Mouse (Mus musculus) ES-E14 (cell line): ENCODE measurements around the gene Shbg. TPM values are rescaled to one million over a fixed set of nuclear protein-coding genes. Genes with fewer than 3 reads are reported as not detected.
"Not testable (repeated sequence)": the region's sequence is repeated elsewhere in the genome, so short reads cannot be mapped to it uniquely, and the experiment has no call there.

ENCODE experiments used
- DNase-seq: peaks from one replicate; pipeline ENCODE4 v3.0.0-alpha.2; 2013; ENCODE audit warnings: low read depth, low spot score
- H3K27ac ChIP-seq: 2 replicates; pipeline ENCODE4 v1.5.1; 2012; ENCODE audit warnings: low read depth, mild to moderate bottlenecking, low read length, moderate library complexity, mixed read lengths; ENCODE audit not compliant: poor library complexity, insufficient read depth, severe bottlenecking
- H3K36me3 ChIP-seq: 2 replicates; pipeline ENCODE4 v1.6.1; 2012; ENCODE audit warnings: mild to moderate bottlenecking, low read length, moderate library complexity, mixed read lengths; ENCODE audit not compliant: control insufficient read depth, poor library complexity, insufficient read depth, severe bottlenecking
- H3K4me1 ChIP-seq, 2 experiments: fragments of 150-350 bp in 1 of 2; sonication (generic) in 1 of 2; 2 replicates each; pipeline ENCODE4 v1.6.1; 2012; ENCODE audit warnings: low read length in 2 of 2, mild to moderate bottlenecking in 1 of 2, mixed read lengths in 1 of 2; ENCODE audit not compliant: control insufficient read depth in 2 of 2, insufficient read depth in 2 of 2, poor library complexity in 1 of 2
- H3K4me3 ChIP-seq, 2 experiments: fragments of 150-350 bp in 1 of 2; sonication (generic) in 1 of 2; 2 replicates each; pipeline ENCODE4 v1.5.1; 2012; ENCODE audit warnings: low read length in 2 of 2, low read depth in 1 of 2, mild to moderate bottlenecking in 1 of 2, mixed read lengths in 1 of 2; ENCODE audit not compliant: insufficient read depth in 1 of 2, poor library complexity in 1 of 2, severe bottlenecking in 1 of 2
- H3K9ac ChIP-seq: 2 replicates; pipeline ENCODE4 v1.6.1; 2012; ENCODE audit warnings: low read depth, mild to moderate bottlenecking, low read length, mixed read lengths; ENCODE audit not compliant: poor library complexity, insufficient read depth, severe bottlenecking
- H3K9me3 ChIP-seq: fragments of 150-350 bp; sonication (generic); 2 replicates; pipeline ENCODE4 v1.6.1; 2012; ENCODE audit warnings: low read depth, mild to moderate bottlenecking, low read length; ENCODE audit not compliant: control insufficient read depth, insufficient read depth
- CHD2 ChIP-seq: IDR thresholded peaks from 2 replicates; pipeline ENCODE4 v1.6.1; 2014; ENCODE audit warnings: mild to moderate bottlenecking, low read depth, low read length, inconsistent platforms
- HCFC1 ChIP-seq: IDR thresholded peaks from 2 replicates; pipeline ENCODE4 v1.6.1; 2012; ENCODE audit warnings: low read length, inconsistent platforms, borderline replicate concordance; ENCODE audit not compliant: insufficient read depth
- MAFK ChIP-seq: IDR thresholded peaks from 2 replicates; pipeline ENCODE4 v1.6.1; 2014; ENCODE audit warnings: mild to moderate bottlenecking, low read depth, low read length, inconsistent platforms; ENCODE audit not compliant: insufficient read depth
- ZC3H11A ChIP-seq: IDR thresholded peaks from 2 replicates; pipeline ENCODE4 v1.6.1; 2012; ENCODE audit warnings: low read depth, mild to moderate bottlenecking, inconsistent platforms, low read length, borderline replicate concordance
- ZNF384 ChIP-seq: IDR thresholded peaks from 2 replicates; pipeline ENCODE4 v1.6.1; 2012; ENCODE audit warnings: low read depth, low read length, inconsistent platforms
- in situ Hi-C, 2 experiments: fragments of 600-800 bp; cut with MboI; formaldehyde crosslinking; loops; one replicate each; pipeline ENCODE4 v1.15.1; 2025; ENCODE audit warnings: low sequenced_read_pairs in 2 of 2, inconsistent platforms in 1 of 2; ENCODE audit not compliant: unreplicated experiment in 2 of 2
- total RNA-seq: library from RNA; depleted of rRNA; stranded (reverse); fragments of 300-350 nt; gene quantifications from 2 replicates; pipeline ENCODE4 v1.2.3, GENCODE M21; 2012

The Shbg gene
- total RNA-seq, 1 experiment, result not detected

DNA sequence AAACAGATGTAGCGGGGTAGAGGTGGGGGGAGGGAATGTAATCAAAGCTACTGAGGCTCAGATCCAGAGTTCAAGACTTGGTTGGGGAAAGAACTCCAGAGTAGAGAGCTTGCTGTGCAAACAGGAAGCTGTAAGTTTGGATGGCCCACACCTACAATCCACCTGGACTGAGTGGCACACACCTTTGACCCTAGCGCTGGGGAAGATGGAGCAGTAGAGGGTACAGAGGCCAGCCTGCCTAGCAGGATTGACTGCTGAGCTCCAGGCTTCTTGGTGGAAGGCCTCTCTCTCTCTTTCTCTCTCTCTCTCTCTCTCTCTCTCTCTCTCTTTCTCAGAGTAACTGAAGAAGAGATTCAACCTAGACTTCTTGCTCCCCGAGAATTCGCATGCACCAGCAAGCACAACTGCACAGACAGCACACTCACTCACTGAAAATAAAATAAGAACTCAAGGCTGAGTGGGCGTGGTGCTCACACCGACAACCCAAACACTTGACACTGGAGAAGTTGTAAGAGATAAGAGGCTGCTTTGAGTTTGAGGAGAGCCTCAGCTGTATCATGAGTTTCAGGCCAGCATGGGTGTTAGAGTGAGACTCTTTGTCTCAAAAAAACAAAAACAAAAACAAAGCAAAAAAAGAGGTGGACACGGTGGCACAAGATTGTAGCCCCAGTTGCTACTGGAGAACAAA is 2.8 kb upstream of the Shbg start:
- TF ChIP-seq ZC3H11A (no peak), HCFC1 (no peak), ZNF384 (no peak), MAFK (no peak), CHD2 (no peak)
- H3K27ac ChIP-seq, result no peak overlapping the region
- no peak overlapping the region for H3K4me3 ChIP-seq
- in situ Hi-C loops, result no loop called here
- peaks cover 2 to 9% of the 10 kb centered on the region in 2 experiments; a peak in 2 of 4 replicates for H3K4me1 ChIP-seq
- H3K9me3 ChIP-seq, result no peaks in the 10 kb centered on the region
- no peaks in the 10 kb centered on the region for H3K36me3 ChIP-seq
- H3K9ac ChIP-seq, result no peak overlapping the region
- no peak for DNase-seq

DNA sequence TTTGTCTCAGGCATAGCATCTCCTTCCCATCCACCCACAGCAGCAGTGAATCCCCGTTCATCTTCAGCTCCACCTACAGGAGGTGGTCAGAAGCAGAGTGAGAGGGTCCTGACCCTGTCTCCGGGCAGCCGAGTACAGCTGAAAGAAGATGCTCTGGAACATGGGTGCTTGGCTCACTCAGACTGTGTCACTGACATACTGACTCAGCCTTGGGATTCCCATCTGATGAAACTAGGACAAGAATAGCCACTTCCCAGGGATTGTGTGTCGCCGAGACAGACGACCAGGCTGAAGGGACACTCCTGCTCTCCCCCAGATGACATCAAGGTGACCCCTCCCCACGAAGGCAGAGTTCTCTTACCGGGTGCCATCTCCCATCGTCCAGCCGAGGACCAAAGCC is 924 bp downstream of the Shbg start:
- no peak overlapping the region for H3K4me3 ChIP-seq
- no peak for DNase-seq
- in situ Hi-C loops, result no loop called here
- TF ChIP-seq CHD2 (no peak), ZC3H11A (no peak), HCFC1 (no peak), MAFK (no peak), ZNF384 (no peak)
- no peaks in the 10 kb centered on the region for H3K9me3 ChIP-seq
- no peaks in the 10 kb centered on the region for H3K36me3 ChIP-seq
- no peak overlapping the region for H3K27ac ChIP-seq
- no peak overlapping the region for H3K9ac ChIP-seq
- H3K4me1 ChIP-seq, result peaks cover 0 to 2% of the 10 kb centered on the region in 2 experiments; a peak in 1 of 4 replicates

DNA sequence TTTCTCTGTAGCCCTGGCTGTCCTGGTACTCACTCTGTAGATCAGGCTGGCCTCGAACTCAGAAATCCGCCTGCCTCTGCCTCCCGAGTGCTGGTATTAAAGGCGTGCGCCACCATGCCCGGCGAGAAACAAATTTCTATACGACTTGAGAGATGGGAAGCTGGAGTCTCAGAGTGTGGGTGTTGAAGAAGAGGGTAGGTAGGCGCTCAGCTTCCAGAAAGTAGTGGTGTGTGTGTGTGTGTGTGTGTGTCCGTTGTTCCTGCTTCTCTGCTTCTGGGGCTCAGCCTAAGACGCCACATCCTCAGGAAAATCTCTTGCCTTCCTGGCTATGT is 3.5 kb downstream of the Shbg start:
- H3K36me3 ChIP-seq, H3K4me1 ChIP-seq, in situ Hi-C loops, DNase-seq, H3K27ac ChIP-seq, H3K9me3 ChIP-seq: not testable (repeated sequence)
- peak; percentile 66; the same call in 1 of the 2 replicates for TF ChIP-seq ZNF384
- Histone ChIP-seq H3K4me3 (peak overlapping the region in 1 of 2 experiments; percentile 37; a peak in 2 of 4 replicates), H3K9ac (peak overlapping the region; percentile 35; the same call in 1 of the 2 replicates)

DNA sequence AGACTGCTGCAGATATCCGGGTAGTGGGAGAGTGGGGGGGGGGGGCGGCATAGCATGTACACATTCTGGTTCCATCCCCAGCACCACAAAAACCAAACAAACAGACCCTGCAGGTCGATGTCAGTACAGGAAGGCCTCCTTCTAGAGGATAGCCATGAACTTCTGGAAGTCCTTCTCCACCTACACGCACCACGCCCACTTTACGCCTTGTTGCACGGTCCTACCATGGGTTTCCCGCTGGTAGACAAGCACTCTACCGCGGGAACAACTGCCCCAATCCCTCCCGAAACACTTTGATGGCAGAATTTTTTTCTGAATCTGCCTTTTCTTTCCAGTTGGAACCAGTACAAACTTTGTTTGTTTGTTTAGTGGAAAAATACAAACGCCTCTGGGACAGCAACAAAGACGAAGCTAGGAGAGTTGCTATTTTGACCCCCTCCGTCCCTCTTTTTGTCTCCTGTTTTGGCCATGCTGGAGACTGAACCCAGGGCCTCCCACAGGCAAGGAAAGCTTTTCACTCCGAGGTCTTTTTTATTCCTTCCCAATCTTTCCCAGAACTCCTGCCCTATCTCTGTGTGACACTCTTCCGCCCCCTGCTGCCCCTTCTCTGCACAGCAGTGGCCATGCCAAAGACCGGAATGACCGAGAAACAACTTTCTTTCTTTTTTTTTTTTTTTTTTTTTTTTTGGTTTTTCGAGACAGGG is 4.0 kb downstream of the Shbg start:
- H3K36me3 ChIP-seq, result no peaks in the 10 kb centered on the region
- no peak overlapping the region for H3K27ac ChIP-seq
- peak overlapping the region; percentile 25 to 50; a peak in 3 of 4 replicates for H3K4me3 ChIP-seq
- in situ Hi-C loops, result no loop called here
- H3K9me3 ChIP-seq, result no peaks in the 10 kb centered on the region
- H3K4me1 ChIP-seq, result peaks cover 0 to 6% of the 10 kb centered on the region in 2 experiments; a peak in 1 of 4 replicates
- TF ChIP-seq ZNF384, result peak; percentile 96
- 0 out of 2 replicates have a peak, but pooled peaks have one; percentile 14 for TF ChIP-seq HCFC1
- TF ChIP-seq ZC3H11A, result peak; percentile 23
- no peak for TF ChIP-seq CHD2
- no peak for TF ChIP-seq MAFK
- peak; percentile 68 for DNase-seq
- peak overlapping the region; percentile 14; the same call in 1 of the 2 replicates for H3K9ac ChIP-seq
